Mouse (Mus musculus) urinary bladder, postnatal 0 days (tissue): ENCODE results near the gene Rars. TPM values are rescaled to one million over a fixed set of nuclear protein-coding genes. Genes with fewer than 3 reads are reported as not detected.
A peak's percentile ranks its signal among the peaks of the same experiment; 100 is the strongest.

Experiments used
- microRNA counts: library from miRNA; unstranded; fragments of <30 nt; microRNA quantifications from one replicate; lab custom pipeline; 2016
- microRNA-seq: library from miRNA; unstranded; fragments of <30 nt; microRNA quantifications from one replicate; pipeline ENCODE4, GENCODE M21; 2016
- polyA plus RNA-seq: library from polyadenylated mRNA; unstranded; fragments of >200 nt; fragmentation: Nextera tagmentation; extraction: Ambion mirVana; gene quantifications from 2 replicates; pipeline ENCODE4 v1.2.1, GENCODE M21; 2015

Rars gene
- polyA plus RNA-seq, result 54.9 and 59.7 TPM in 2 replicates

DNA sequence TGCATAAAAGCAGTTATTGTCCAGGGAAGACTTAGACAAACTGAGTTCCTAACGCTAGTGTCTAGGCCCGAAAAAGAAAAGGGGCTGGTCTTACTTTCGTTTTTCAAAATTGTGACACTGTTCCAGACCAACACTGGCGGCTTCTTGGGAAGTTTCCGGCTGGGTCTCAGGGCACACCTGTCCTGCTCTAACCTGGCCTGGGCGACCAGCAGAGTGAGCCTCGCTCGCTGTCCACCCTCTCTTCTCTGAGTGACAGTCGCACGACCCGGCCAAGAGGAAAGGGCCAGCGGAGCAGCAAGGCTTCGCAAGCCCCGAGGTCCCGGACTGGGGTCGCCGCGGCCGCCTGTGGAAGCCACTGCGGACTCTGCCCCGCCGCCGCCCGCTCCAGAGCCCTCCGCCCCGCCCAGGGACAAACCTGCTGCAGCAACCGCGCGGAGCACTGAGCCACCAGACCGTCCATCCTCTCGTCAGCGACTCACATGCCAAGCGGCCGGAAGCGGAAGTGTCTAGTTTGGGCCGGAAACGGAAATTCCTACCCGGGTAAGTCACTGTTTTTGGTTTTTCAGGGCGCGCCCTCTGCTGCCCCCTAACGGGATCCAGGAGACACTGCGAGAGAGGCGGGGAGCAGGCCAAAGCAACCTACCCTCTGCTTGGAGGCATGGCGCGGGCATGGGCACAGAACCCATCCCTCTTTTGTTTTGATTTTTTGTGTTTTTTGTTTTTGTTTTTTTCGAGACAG, at the start of gene Rars:
Gene Rars (minus strand): TSS at position 485 of the 739 bp plus-strand sequence.

DNA sequence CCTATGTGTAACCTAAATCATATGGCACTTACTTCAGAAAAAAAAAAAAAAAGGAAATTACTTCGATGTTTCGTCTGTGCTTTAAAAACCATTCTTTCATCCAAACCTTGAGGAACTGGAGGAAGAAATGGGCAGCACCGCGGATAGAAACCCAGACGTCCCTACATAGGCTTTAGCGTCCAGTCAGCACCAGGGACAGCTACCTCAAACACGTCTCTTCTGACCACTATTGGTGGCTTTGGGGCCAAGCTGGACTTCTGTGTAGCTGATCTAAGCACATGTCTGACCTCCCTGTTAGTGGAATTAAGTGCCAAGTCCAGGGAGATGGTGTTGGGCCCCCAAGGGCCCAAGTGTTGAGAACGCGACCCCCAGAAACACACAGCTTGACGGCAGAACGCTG, 35.4 kb downstream of the Rars start, which contains the start of gene Fbll1:
Gene Fbll1 (minus strand): TSS at position 11 of the 400 bp plus-strand sequence.

GRCm38 (mm10) chr11:35769188-35769745, 65.0 kb downstream of the Rars start, which contains the start of gene Pank3:
Pank3 (plus strand) TSS chr11:35769484.

MicroRNAs within 50 kb of the gene (microRNA counts, 519-probe panel; counts per million panel counts)
- microRNA mmu-miR-103 (lab: Ali Mortazavi, UCI), result 4,544 counts per million, percentile 85 among the panel's probes with 10 or more counts

Small RNA genes lying within 50 kb of the gene (microRNA-seq; reads per million reads assigned to microRNA genes)
- 3.1 reads per million, percentile 2 among the genes with 10 or more reads in this experiment for gene Mir103-1

Other genes with a start within 250 kb of the Rars start
- gene Pank3, start 65.0 kb downstream of the Rars start, polyA plus RNA-seq, result 11.6 and 17.7 TPM in 2 replicates
- gene Fbll1, start 35.6 kb downstream of the Rars start, polyA plus RNA-seq, result not detected in 2 replicates
- 9.4 and 10.1 TPM in 2 replicates for gene Wwc1, start 146.0 kb upstream of the Rars start, polyA plus RNA-seq